Mouse (Mus musculus) left cerebral cortex, postnatal 10 days (tissue): Measurements from ENCODE around the gene Rtf1. TPM values are rescaled to one million over a fixed set of nuclear protein-coding genes. Genes with fewer than 3 reads are reported as not detected.
"Not testable (repeated sequence)": the region's sequence is repeated elsewhere in the genome, so short reads cannot be mapped to it uniquely, and the experiment has no call there.

Source experiments
- DNase-seq, 2 experiments: peaks; one replicate each; pipeline ENCODE4 v3.0.0; 2021 to 2022; ENCODE audit warnings: low spot score in 2 of 2, mixed read lengths in 1 of 2; ENCODE audit errors: extremely low spot score in 1 of 2
- intact Hi-C: fragments of 180-260 bp; cut with DNase I; formaldehyde crosslinking; loops from one replicate; pipeline ENCODE4 v1.15.1; 2025
- total RNA-seq, 2 experiments: library from RNA; stranded (reverse); gene quantifications; 2 replicates each; pipeline ENCODE4 v1.2.3; 2021

The Rtf1 gene
- total RNA-seq: 10 to 100 TPM; 57.6 to 60.6 TPM

- intact Hi-C loops: no loop called here
These were observed at the start of gene Rtf1 for GRCm38 (mm10) chr2:119674525-119675214. Gene Rtf1, plus strand, starts transcription at chr2:119675068.

GRCm38 (mm10) chr2:119636781-119637180 lies 38.1 kb upstream of the Rtf1 start:
- intact Hi-C loops: no loop called here
- DNase-seq: no peak

More at GRCm38 (mm10) chr2:119674525-119675214, at the start of gene Rtf1:
- DNase-seq: peak; percentile 88 to 97

- DNase-seq: no peak
- intact Hi-C loops: no loop called here
These were observed 33.5 kb upstream of the Rtf1 start for GRCm38 (mm10) chr2:119641214-119641912.

GRCm38 (mm10) chr2:119644254-119644653 lies 30.6 kb upstream of the Rtf1 start:
- DNase-seq: no peak
- intact Hi-C loops: no loop called here

- peak; percentile 83 to 84 for DNase-seq
- intact Hi-C loops: no loop called here
These were observed 12.4 kb upstream of the Rtf1 start, which contains the start of gene Ndufaf1 for GRCm38 (mm10) chr2:119662220-119663182. Gene Ndufaf1, minus strand, starts transcription at chr2:119662827.

GRCm38 (mm10) chr2:119665744-119666143 lies 9.1 kb upstream of the Rtf1 start:
- intact Hi-C loops, DNase-seq: not testable (repeated sequence)

GRCm38 (mm10) chr2:119669010-119669409 lies 5.9 kb upstream of the Rtf1 start:
- intact Hi-C loops: no loop called here
- no peak for DNase-seq

- DNase-seq: peak in 1 of 2 experiments; percentile 69
- intact Hi-C loops: no loop called here
These were observed 432 bp downstream of the Rtf1 start for GRCm38 (mm10) chr2:119675215-119675784.

GRCm38 (mm10) chr2:119675831-119676230 lies 963 bp downstream of the Rtf1 start:
- no peak for DNase-seq
- intact Hi-C loops: no loop called here

GRCm38 (mm10) chr2:119683706-119684105 lies 8.8 kb downstream of the Rtf1 start:
- DNase-seq: no peak
- intact Hi-C loops: no loop called here

GRCm38 (mm10) chr2:119692003-119692701 lies 17.3 kb downstream of the Rtf1 start:
- intact Hi-C loops: no loop called here
- peak in 1 of 2 experiments; percentile 14 for DNase-seq

- intact Hi-C loops: no loop called here
- DNase-seq: no peak
These were observed 20.0 kb downstream of the Rtf1 start for GRCm38 (mm10) chr2:119694826-119695225.

GRCm38 (mm10) chr2:119696111-119696510 lies 21.2 kb downstream of the Rtf1 start:
- intact Hi-C loops: no loop called here
- no peak for DNase-seq

- DNase-seq: no peak
- intact Hi-C loops: no loop called here
These were observed 23.6 kb downstream of the Rtf1 start for GRCm38 (mm10) chr2:119698472-119698871.

- intact Hi-C loops: no loop called here
These were observed 25.1 kb downstream of the Rtf1 start for GRCm38 (mm10) chr2:119699962-119700361.

GRCm38 (mm10) chr2:119703171-119703570 lies 28.3 kb downstream of the Rtf1 start:
- intact Hi-C loops: no loop called here
- DNase-seq: no peak

More at GRCm38 (mm10) chr2:119699962-119700361, 25.1 kb downstream of the Rtf1 start:
- DNase-seq: no peak

GRCm38 (mm10) chr2:119707676-119708075 lies 32.8 kb downstream of the Rtf1 start:
- intact Hi-C loops: no loop called here
- DNase-seq: no peak

- DNase-seq: no peak
- intact Hi-C loops: no loop called here
These were observed 35.1 kb downstream of the Rtf1 start for GRCm38 (mm10) chr2:119710011-119710410.
